Mouse (Mus musculus) small intestine, adult 2 months (tissue): ENCODE data around the gene Tox2. TPM values are rescaled to one million over a fixed set of nuclear protein-coding genes. Genes with fewer than 3 reads are reported as not detected.

Source experiments
- H3K27ac ChIP-seq: fragments of 200-500 bp; 2 replicates; pipeline ENCODE4 v1.5.1; 2012; ENCODE audit warnings: low read depth, low read length, control low read depth, inconsistent platforms; ENCODE audit not compliant: insufficient read depth
- H3K27me3 ChIP-seq: fragments of 200-500 bp; 2 replicates; pipeline ENCODE4 v1.6.1; 2012; ENCODE audit warnings: mild to moderate bottlenecking, moderate library complexity, low read length, inconsistent platforms; ENCODE audit not compliant: control insufficient read depth, insufficient read depth
- H3K36me3 ChIP-seq: fragments of 200-500 bp; 2 replicates; pipeline ENCODE4 v1.6.1; 2012; ENCODE audit warnings: mild to moderate bottlenecking, low read length, control low read depth, inconsistent platforms; ENCODE audit not compliant: control insufficient read depth, insufficient read depth
- H3K4me1 ChIP-seq: fragments of 200-500 bp; 2 replicates; pipeline ENCODE4 v1.6.1; 2012; ENCODE audit warnings: low read length, inconsistent platforms, mixed read lengths; ENCODE audit not compliant: control insufficient read depth, insufficient read depth, insufficient read length
- H3K4me3 ChIP-seq: fragments of 200-500 bp; 2 replicates; pipeline ENCODE4 v1.5.1; 2012; ENCODE audit warnings: low read depth, mild to moderate bottlenecking, control low read depth, inconsistent platforms, low read length, moderate library complexity
- CTCF ChIP-seq: fragments of 200-500 bp; IDR thresholded peaks from 2 replicates; pipeline ENCODE4 v1.5.1; 2012; ENCODE audit warnings: low read depth, mild to moderate bottlenecking, control low read depth, inconsistent platforms, low read length, moderate library complexity, mixed read lengths; ENCODE audit not compliant: insufficient replicate concordance, insufficient read length; ENCODE audit errors: extremely low read depth
- POLR2A ChIP-seq: fragments of 200-500 bp; IDR thresholded peaks from 2 replicates; pipeline ENCODE4 v1.6.1; 2012; ENCODE audit warnings: low read depth, mild to moderate bottlenecking, control low read depth, inconsistent platforms, low read length, moderate library complexity
- whole genome bisulfite sequencing: fragments of 180-500 bp; shearing (Covaris S2); methylation state at CpG from one replicate; pipeline ENCODE4 v1.1.7; 2018; 5-methylcytosine and 5-hydroxymethylcytosine counted together
- polyA plus RNA-seq: library from polyadenylated mRNA; depleted of rRNA; stranded (reverse); fragments of >200 nt; gene quantifications from 2 replicates; pipeline ENCODE4 v1.2.3, GENCODE M21; 2012

Tox2 gene
- polyA plus RNA-seq, 1 experiment, result 15.1 TPM

GRCm38 (mm10) chr2:163174066-163174465 is 28.9 kb upstream of the Tox2 start:
- H3K36me3 ChIP-seq, result no peaks in the 10 kb centered on the region
- TF ChIP-seq POLR2A (no peak), CTCF (no peak)
- no peak overlapping the region for H3K4me3 ChIP-seq
- H3K4me1 ChIP-seq, result no peaks in the 10 kb centered on the region
- H3K27me3 ChIP-seq, result peaks cover 2% of the 10 kb centered on the region; the same call in 1 of the 2 replicates
- H3K27ac ChIP-seq, result no peak overlapping the region
- 55% methylated on average over 7 of the region's 7 CpGs for WGBS

- TF ChIP-seq POLR2A (no peak), CTCF (no peak)
- 86% methylated on average over 8 of the region's 8 CpGs for WGBS
- no peak overlapping the region for H3K27ac ChIP-seq
These were observed 27.1 kb upstream of the Tox2 start for GRCm38 (mm10) chr2:163175831-163176230.

GRCm38 (mm10) chr2:163176502-163176901 is 26.4 kb upstream of the Tox2 start:
- WGBS, result 22% methylated on average over 7 of the region's 7 CpGs
- no peaks in the 10 kb centered on the region for H3K4me1 ChIP-seq
- no peaks in the 10 kb centered on the region for H3K36me3 ChIP-seq
- H3K27me3 ChIP-seq, result peaks cover 2% of the 10 kb centered on the region; the same call in 1 of the 2 replicates
- TF ChIP-seq CTCF, result no peak
- TF ChIP-seq POLR2A, result no peak
- no peak overlapping the region for H3K27ac ChIP-seq
- no peak overlapping the region for H3K4me3 ChIP-seq

More at GRCm38 (mm10) chr2:163175831-163176230, 27.1 kb upstream of the Tox2 start:
- Histone ChIP-seq H3K27me3 (peaks cover 2% of the 10 kb centered on the region; the same call in 1 of the 2 replicates), H3K4me3 (no peak overlapping the region), H3K36me3 (no peaks in the 10 kb centered on the region), H3K4me1 (no peaks in the 10 kb centered on the region)

GRCm38 (mm10) chr2:163187552-163187951 is 15.4 kb upstream of the Tox2 start:
- TF ChIP-seq POLR2A (no peak), CTCF (no peak)
- WGBS, result 80% methylated on average over 11 of the region's 11 CpGs
- H3K4me1 ChIP-seq, result no peaks in the 10 kb centered on the region

GRCm38 (mm10) chr2:163189596-163189995 is 13.3 kb upstream of the Tox2 start:
- 37% methylated on average over 5 of the region's 5 CpGs for WGBS
- Histone ChIP-seq H3K27me3 (peaks cover 3% of the 10 kb centered on the region; the same call in 1 of the 2 replicates), H3K27ac (no peak overlapping the region), H3K4me1 (no peaks in the 10 kb centered on the region), H3K36me3 (no peaks in the 10 kb centered on the region), H3K4me3 (no peak overlapping the region)
- TF ChIP-seq POLR2A, result no peak
- TF ChIP-seq CTCF, result no peak

More at GRCm38 (mm10) chr2:163187552-163187951, 15.4 kb upstream of the Tox2 start:
- Histone ChIP-seq H3K4me3 (no peak overlapping the region), H3K27me3 (peaks cover 6% of the 10 kb centered on the region; the same call in 1 of the 2 replicates), H3K27ac (no peak overlapping the region), H3K36me3 (no peaks in the 10 kb centered on the region)

GRCm38 (mm10) chr2:163190004-163190441 is 12.9 kb upstream of the Tox2 start:
- Histone ChIP-seq H3K27me3 (no peaks in the 10 kb centered on the region; the same call in 1 of the 2 replicates), H3K36me3 (no peaks in the 10 kb centered on the region), H3K27ac (no peak overlapping the region), H3K4me3 (no peak overlapping the region), H3K4me1 (no peaks in the 10 kb centered on the region)
- 59% methylated on average over 3 of the region's 3 CpGs for WGBS
- TF ChIP-seq POLR2A, result no peak
- no peak for TF ChIP-seq CTCF

- WGBS, result 78% methylated on average over 6 of the region's 6 CpGs
- H3K27ac ChIP-seq, result no peak overlapping the region
- no peaks in the 10 kb centered on the region for H3K36me3 ChIP-seq
- TF ChIP-seq POLR2A (no peak), CTCF (no peak)
- H3K4me3 ChIP-seq, result no peak overlapping the region
- no peaks in the 10 kb centered on the region for H3K4me1 ChIP-seq
- no peaks in the 10 kb centered on the region for H3K27me3 ChIP-seq
These were observed 10.4 kb upstream of the Tox2 start for GRCm38 (mm10) chr2:163192485-163192884.
